Mouse (Mus musculus): Measurements from ENCODE around the gene Cand1. TPM values are rescaled to one million over a fixed set of nuclear protein-coding genes. Genes with fewer than 3 reads are reported as not detected.

The Cand1 gene
- total and polyA plus RNA-seq, 2 experiments from 2014 or later, result 30.7 to 116 TPM

DNA sequence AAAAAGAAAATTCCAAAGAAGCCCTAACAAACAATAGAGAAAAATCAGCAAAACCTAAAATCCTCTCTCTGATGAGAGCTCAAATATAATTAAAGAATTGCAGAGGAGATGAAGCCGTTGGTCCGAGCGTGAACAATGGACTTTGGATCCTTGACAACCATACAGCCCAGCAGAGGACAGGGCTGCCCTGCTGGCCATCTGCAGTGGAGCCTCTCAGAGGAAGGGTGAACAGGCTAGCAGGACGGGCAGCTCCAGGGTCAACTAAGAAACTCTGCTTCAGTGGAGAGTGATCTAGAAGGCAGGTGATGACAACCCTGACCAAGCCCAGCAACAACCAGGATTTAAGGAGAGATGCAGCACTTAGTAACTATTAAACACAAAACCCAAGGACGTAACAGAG is 18.2 kb downstream of the Cand1 start:
- Histone ChIP-seq H3K36me3 (ENCODE audit: insufficient read depth, low read length) (peaks cover 17% of the 10 kb centered on the region), H3K27me3 (ENCODE audit: insufficient read depth, low read length) (no peaks in the 10 kb centered on the region), H3K4me2 (ENCODE audit: low read depth, low read length, poor library complexity, severe bottlenecking) (no peak overlapping the region), H3K27ac (ENCODE audit: low read depth, low read length) (no peak overlapping the region), H3K9ac (replicated peaks; ENCODE audit: low read length, poor library complexity, severe bottlenecking) (no peak overlapping the region), H3K9me3 (ENCODE audit: low read length) (no peaks in the 10 kb centered on the region), H3K4me1 (ENCODE audit: insufficient read depth, low read length) (0 out of 2 replicates have a peak, but pooled peaks cover 7% of the 10 kb centered on the region), H3K4me3 (ENCODE audit: low read depth, low read length) (no peak overlapping the region)
- no peak for TF ChIP-seq CTCF (IDR thresholded peaks at IDR 0.05)
- ATAC-seq (ENCODE audit: low FRiP score), result no peak
- 45% methylated on average over 5 of the region's 5 CpGs for WGBS
- no peak for DNase-seq (ENCODE audit: low spot score)

DNA sequence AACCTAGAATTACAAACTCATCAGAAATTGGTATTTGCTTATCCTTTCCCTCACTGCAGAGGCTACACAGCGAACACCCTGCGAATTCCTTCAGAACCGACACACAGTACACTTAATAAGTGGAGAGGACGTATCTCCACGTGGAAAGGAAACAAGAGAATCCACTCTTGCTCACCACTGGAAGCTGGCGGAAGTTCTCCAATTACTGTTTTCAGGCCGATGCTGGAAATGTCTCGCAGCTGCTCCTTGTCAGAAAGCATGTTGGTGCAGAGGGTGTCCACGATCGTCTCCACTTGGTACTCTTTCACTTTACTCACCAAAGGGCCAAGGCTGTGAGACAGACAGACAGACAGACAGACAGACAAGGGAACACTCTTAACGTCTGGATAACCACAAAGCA is 20.4 kb downstream of the Cand1 start:
- DNase-seq (ENCODE audit: low spot score) (no peak), ATAC-seq (ENCODE audit: low FRiP score) (no peak)
- WGBS, result 81% methylated on average over 11 of the region's 11 CpGs

DNA sequence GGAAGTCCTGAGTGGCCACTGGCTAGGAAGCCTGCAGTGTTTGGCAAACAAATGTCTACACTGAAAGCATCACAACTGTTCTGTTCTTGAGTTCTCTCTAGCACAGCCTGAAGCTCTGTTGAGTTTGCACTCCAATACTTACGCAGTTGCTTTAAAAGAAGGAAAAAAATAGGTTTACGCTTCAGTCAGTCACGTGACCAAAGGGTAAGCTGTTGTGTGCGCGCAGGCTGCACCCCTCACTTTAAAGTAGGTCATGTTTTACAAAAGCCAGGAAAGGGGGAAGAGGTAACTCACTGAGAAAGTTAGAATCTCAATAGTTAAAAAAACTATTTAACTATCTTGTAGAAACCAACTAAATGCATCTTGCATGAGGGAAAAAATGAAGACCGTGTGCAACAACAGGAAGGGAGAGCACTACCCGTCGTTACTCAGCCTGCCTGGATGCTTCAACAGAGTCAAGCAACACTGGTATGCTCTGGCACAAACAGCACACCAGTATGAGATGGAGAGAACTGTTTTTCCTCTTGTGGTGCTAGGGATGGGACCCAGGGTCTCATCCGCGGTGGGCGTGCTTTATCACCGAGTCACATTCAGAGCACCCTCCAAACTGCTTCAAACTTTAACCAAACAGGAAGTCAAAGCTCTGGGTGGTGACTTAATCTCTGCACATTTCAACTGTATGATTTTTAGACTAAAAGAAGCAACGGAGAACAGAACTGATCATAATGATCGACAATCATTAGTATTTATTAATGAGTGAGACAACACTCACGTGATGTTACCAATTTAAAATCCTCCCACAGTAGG is 21.4 kb downstream of the Cand1 start:
- H3K4me3 ChIP-seq (ENCODE audit: low read depth, low read length), result no peak overlapping the region

More for the DNA sequence above, 20.4 kb downstream of the Cand1 start:
- Histone ChIP-seq H3K27me3 (ENCODE audit: insufficient read depth, low read length) (no peaks in the 10 kb centered on the region), H3K4me1 (ENCODE audit: insufficient read depth, low read length) (0 out of 2 replicates have a peak, but pooled peaks cover 7% of the 10 kb centered on the region), H3K36me3 (ENCODE audit: insufficient read depth, low read length) (peaks cover 13% of the 10 kb centered on the region; the same call in 1 of the 2 replicates), H3K9ac (replicated peaks; ENCODE audit: low read length, poor library complexity, severe bottlenecking) (no peak overlapping the region), H3K4me3 (ENCODE audit: low read depth, low read length) (no peak overlapping the region), H3K9me3 (ENCODE audit: low read length) (no peaks in the 10 kb centered on the region), H3K4me2 (ENCODE audit: low read depth, low read length, poor library complexity, severe bottlenecking) (no peak overlapping the region), H3K27ac (ENCODE audit: low read depth, low read length) (no peak overlapping the region)
- TF ChIP-seq CTCF (IDR thresholded peaks at IDR 0.05), result no peak

GRCm38 (mm10) chr10:119212443-119212842 is 27.4 kb downstream of the Cand1 start:
- no peak for ATAC-seq (ENCODE audit: low FRiP score)
- DNase-seq (ENCODE audit: low spot score), result no peak
- TF ChIP-seq CTCF (IDR thresholded peaks at IDR 0.05), result no peak
- Histone ChIP-seq H3K27me3 (ENCODE audit: insufficient read depth, low read length) (no peaks in the 10 kb centered on the region), H3K4me3 (ENCODE audit: low read depth, low read length) (no peak overlapping the region), H3K27ac (ENCODE audit: low read depth, low read length) (no peak overlapping the region), H3K9ac (replicated peaks; ENCODE audit: low read length, poor library complexity, severe bottlenecking) (no peak overlapping the region), H3K36me3 (ENCODE audit: insufficient read depth, low read length) (peaks cover 51% of the 10 kb centered on the region), H3K4me2 (ENCODE audit: low read depth, low read length, poor library complexity, severe bottlenecking) (no peak overlapping the region), H3K9me3 (ENCODE audit: low read length) (no peaks in the 10 kb centered on the region), H3K4me1 (ENCODE audit: insufficient read depth, low read length) (no peaks in the 10 kb centered on the region)
- WGBS, result 84% methylated on average over 5 of the region's 5 CpGs

More for the DNA sequence above, 21.4 kb downstream of the Cand1 start:
- Histone ChIP-seq H3K4me2 (ENCODE audit: low read depth, low read length, poor library complexity, severe bottlenecking) (no peak overlapping the region), H3K27ac (ENCODE audit: low read depth, low read length) (no peak overlapping the region), H3K4me1 (ENCODE audit: insufficient read depth, low read length) (0 out of 2 replicates have a peak, but pooled peaks cover 7% of the 10 kb centered on the region), H3K27me3 (ENCODE audit: insufficient read depth, low read length) (no peaks in the 10 kb centered on the region), H3K9ac (replicated peaks; ENCODE audit: low read length, poor library complexity, severe bottlenecking) (no peak overlapping the region), H3K9me3 (ENCODE audit: low read length) (no peaks in the 10 kb centered on the region), H3K36me3 (ENCODE audit: insufficient read depth, low read length) (peaks cover 13% of the 10 kb centered on the region)
- DNase-seq (ENCODE audit: low spot score) (peak; percentile 37), ATAC-seq (ENCODE audit: low FRiP score) (no peak)
- 85% methylated on average over 15 of the region's 15 CpGs for WGBS
- no peak for TF ChIP-seq CTCF (IDR thresholded peaks at IDR 0.05)

GRCm38 (mm10) chr10:119211251-119211650 is 28.6 kb downstream of the Cand1 start:
- WGBS, result 91% methylated on average over 11 of the region's 11 CpGs
- H3K9me3 ChIP-seq (ENCODE audit: low read length), result no peaks in the 10 kb centered on the region
- H3K4me3 ChIP-seq (ENCODE audit: low read depth, low read length), result no peak overlapping the region
- no peaks in the 10 kb centered on the region for H3K4me1 ChIP-seq (ENCODE audit: insufficient read depth, low read length)
- no peaks in the 10 kb centered on the region for H3K27me3 ChIP-seq (ENCODE audit: insufficient read depth, low read length)
- no peak for DNase-seq (ENCODE audit: low spot score)
- peaks cover 50% of the 10 kb centered on the region for H3K36me3 ChIP-seq (ENCODE audit: insufficient read depth, low read length)
- TF ChIP-seq CTCF (IDR thresholded peaks at IDR 0.05), result no peak
- H3K27ac ChIP-seq (ENCODE audit: low read depth, low read length), result no peak overlapping the region
- no peak for ATAC-seq (ENCODE audit: low FRiP score)
- no peak overlapping the region for H3K9ac ChIP-seq (replicated peaks; ENCODE audit: low read length, poor library complexity, severe bottlenecking)
- H3K4me2 ChIP-seq (ENCODE audit: low read depth, low read length, poor library complexity, severe bottlenecking), result no peak overlapping the region

- Histone ChIP-seq H3K27me3 (ENCODE audit: insufficient read depth, low read length) (no peaks in the 10 kb centered on the region), H3K4me1 (ENCODE audit: insufficient read depth, low read length) (no peaks in the 10 kb centered on the region), H3K36me3 (ENCODE audit: insufficient read depth, low read length) (peaks cover 40% of the 10 kb centered on the region), H3K9me3 (ENCODE audit: low read length) (no peaks in the 10 kb centered on the region), H3K4me3 (ENCODE audit: low read depth, low read length) (no peak overlapping the region), H3K9ac (replicated peaks; ENCODE audit: low read length, poor library complexity, severe bottlenecking) (no peak overlapping the region), H3K27ac (ENCODE audit: low read depth, low read length) (no peak overlapping the region), H3K4me2 (ENCODE audit: low read depth, low read length, poor library complexity, severe bottlenecking) (no peak overlapping the region)
- 97% methylated on average over 8 of the region's 8 CpGs for WGBS
- DNase-seq (ENCODE audit: low spot score) (no peak), ATAC-seq (ENCODE audit: low FRiP score) (no peak)
- no peak for TF ChIP-seq CTCF (IDR thresholded peaks at IDR 0.05)
These were observed 33.4 kb downstream of the Cand1 start for GRCm38 (mm10) chr10:119206309-119206932.
